9 mouse cellular contexts compared by ENCODE assay signal in the genomic region with DNA sequence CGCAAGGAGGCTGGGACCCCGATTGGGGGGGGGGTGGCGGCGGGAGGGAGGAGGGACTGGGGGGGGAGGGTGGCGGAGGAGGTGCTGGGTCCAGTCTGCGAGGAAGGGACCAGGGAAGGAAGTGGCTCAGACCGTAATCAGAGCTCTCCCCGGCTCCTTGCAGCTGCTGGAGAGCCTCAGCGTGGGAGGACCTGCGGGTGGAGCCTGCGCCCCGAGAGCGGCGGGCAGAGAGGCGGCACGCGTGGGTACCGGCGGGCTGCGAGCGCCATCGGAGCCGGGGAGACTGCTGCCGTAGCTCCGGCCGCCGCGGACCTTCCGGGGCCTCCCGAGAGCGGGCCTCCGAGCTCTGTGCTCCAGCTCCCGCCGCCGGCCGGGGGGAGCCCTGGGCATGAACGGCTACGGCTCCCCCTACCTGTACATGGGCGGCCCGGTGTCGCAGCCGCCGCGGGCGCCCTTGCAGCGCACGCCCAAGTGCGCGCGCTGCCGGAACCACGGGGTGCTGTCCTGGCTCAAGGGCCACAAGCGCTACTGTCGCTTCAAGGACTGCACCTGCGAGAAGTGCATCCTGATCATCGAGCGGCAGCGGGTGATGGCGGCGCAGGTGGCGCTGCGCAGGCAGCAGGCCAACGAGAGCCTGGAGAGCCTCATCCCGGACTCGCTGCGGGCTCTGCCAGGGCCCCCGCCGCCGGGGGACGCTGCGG. TPM values are rescaled to one million over a fixed set of nuclear protein-coding genes. Genes with fewer than 3 reads are reported as not detected.
DNase-seq lines count a peak whose midpoint lies in the region; ATAC-seq lines count a peak whose summit lies in the region.
"Had no signal": no experiment of that assay in that cellular context is flagged by ENCODE, and none has a peak within 500 bp of the region (broad histone marks: within the 10 kb centered on the region; RNA-seq: fewer than 3 reads in every experiment).

No protein-coding gene starts in this region.

- no peaks in the 10 kb centered on the region for H3K36me3 ChIP-seq in heart, embryonic 13.5 days
- H3K36me3 ChIP-seq in forebrain, embryonic 16.5 days (ENCODE audit: control insufficient read depth, insufficient read depth), result no peaks in the 10 kb centered on the region
- H3K36me3 ChIP-seq in limb, embryonic 15.5 days, result no peaks in the 10 kb centered on the region

- no peak for DNase-seq in heart, adult 9 months (ENCODE audit: low spot score in 2 of 2)
- DNase-seq in R1 (ENCODE audit: low read depth, low spot score), result peak; percentile 76
- peak; percentile 22 to 38 for DNase-seq in spleen, postnatal 36 days (ENCODE audit: low spot score in 2 of 2)
- no peak for DNase-seq in layer of hippocampus, adult 18-20 months (ENCODE audit: low spot score in 2 of 2)
- no peak for DNase-seq in left cerebral cortex, adult 18-20 months (ENCODE audit: low spot score in 2 of 2)

- H3K27me3 ChIP-seq in heart, embryonic 13.5 days (replicated peaks), result peaks cover 99% of the 10 kb centered on the region
- H3K27me3 ChIP-seq in forebrain, embryonic 16.5 days (replicated peaks; ENCODE audit: control insufficient read depth, insufficient read depth, low read length), result peaks cover 38% of the 10 kb centered on the region
- peaks cover 97% of the 10 kb centered on the region for H3K27me3 ChIP-seq in limb, embryonic 15.5 days

- peak overlapping the region; percentile 74 for H3K4me2 ChIP-seq in heart, embryonic 13.5 days
- peak overlapping the region; percentile 67 for H3K4me2 ChIP-seq in forebrain, embryonic 16.5 days (ENCODE audit: low read length)
- peak overlapping the region; percentile 83 for H3K4me2 ChIP-seq in limb, embryonic 15.5 days

- under 1% methylated on average over 58 of the region's 71 CpGs for WGBS in heart, embryonic 13.5 days
- under 1% methylated on average over 65 of the region's 71 CpGs for WGBS in forebrain, embryonic 16.5 days
- WGBS in limb, embryonic 15.5 days, result under 1% methylated on average over 65 of the region's 71 CpGs

- no peak for ATAC-seq in heart, embryonic 13.5 days (ENCODE audit: extremely low read depth, insufficient number of reproducible peaks, low FRiP score, low TSS enrichment)
- peak; percentile 62 for ATAC-seq in forebrain, embryonic 16.5 days
- no peak for ATAC-seq in limb, embryonic 15.5 days (ENCODE audit: insufficient number of reproducible peaks, low FRiP score, low TSS enrichment, low read depth)

- peak overlapping the region; percentile 53 for H3K4me3 ChIP-seq in heart, embryonic 13.5 days
- peak overlapping the region; percentile 51 for H3K4me3 ChIP-seq in forebrain, embryonic 16.5 days (replicated peaks; ENCODE audit: low read length)
- peak overlapping the region; percentile 38 for H3K4me3 ChIP-seq in limb, embryonic 15.5 days

- peak overlapping the region; percentile 52; the same call in 1 of the 2 replicates for H3K9ac ChIP-seq in heart, embryonic 13.5 days
- H3K9ac ChIP-seq in forebrain, embryonic 16.5 days (replicated peaks; ENCODE audit: low read depth, low read length), result peak overlapping the region; percentile 61
- H3K9ac ChIP-seq in limb, embryonic 15.5 days, result no peak overlapping the region

- peaks cover 25% of the 10 kb centered on the region for H3K4me1 ChIP-seq in heart, embryonic 13.5 days
- peaks cover 25% of the 10 kb centered on the region for H3K4me1 ChIP-seq in forebrain, embryonic 16.5 days (replicated peaks; ENCODE audit: control insufficient read depth, insufficient read depth, low read length)
- H3K4me1 ChIP-seq in limb, embryonic 15.5 days, result peaks cover 30% of the 10 kb centered on the region

- no peak overlapping the region for H3K27ac ChIP-seq in heart, embryonic 13.5 days (replicated peaks)
- peak overlapping the region; percentile 28; the same call in 1 of the 2 replicates for H3K27ac ChIP-seq in forebrain, embryonic 16.5 days (ENCODE audit: low read length)
- H3K27ac ChIP-seq in limb, embryonic 15.5 days, result no peak overlapping the region

- no peaks in the 10 kb centered on the region for H3K9me3 ChIP-seq in heart, embryonic 13.5 days
- H3K9me3 ChIP-seq in forebrain, embryonic 16.5 days (ENCODE audit: control insufficient read depth, low read length), result no peaks in the 10 kb centered on the region
- H3K9me3 ChIP-seq in limb, embryonic 15.5 days, result no peaks in the 10 kb centered on the region

RNA-seq across cellular contexts. Expression of gene Dmrt3, which starts 0.5 kb away (rescaled TPM):
- polyA plus RNA-seq in heart, embryonic 13.5 days (2015; fragmentation: Nextera tagmentation; extraction: Ambion mirVana), result 0.08 and 0.11 TPM in 2 replicates
- polyA plus RNA-seq in forebrain, embryonic 16.5 days (2015; fragmentation: Nextera tagmentation; extraction: Ambion mirVana), result 1.7 and 2.6 TPM in 2 replicates
- 0.08 TPM in 1 of 2 replicates, not detected in the other for polyA plus RNA-seq in limb, embryonic 15.5 days (2015; fragmentation: Nextera tagmentation; extraction: Ambion mirVana)
- total RNA-seq in layer of hippocampus, adult 18-20 months (2021), result under 1 TPM; 0.54 to 0.63 TPM
- total RNA-seq in left cerebral cortex, adult 18-20 months (2021), result not detected
- total RNA-seq: liver, adult 2 months had no signal
- polyA plus RNA-seq: liver, adult 2 months had no signal

Comparison
In these comparisons a context has a peak if more than half of its experiments do, and no peak if none do; other contexts are left out.
1. DNase-seq: peak in R1 (single experiment) and spleen, postnatal 36 days (2 of 2); none in heart, adult 9 months (0 of 2), layer of hippocampus, adult 18-20 months (0 of 2) and left cerebral cortex, adult 18-20 months (0 of 2).
2. Peak in every context shown above with its lines, with median percentiles within 50 percentile points of each other: H3K4me2 ChIP-seq and H3K4me3 ChIP-seq.